Mouse (Mus musculus): ENCODE results near the gene Hcfc1r1. TPM values are rescaled to one million over a fixed set of nuclear protein-coding genes. Genes with fewer than 3 reads are reported as not detected.

The Hcfc1r1 gene
- total and polyA plus RNA-seq, 3 experiments = 172 to 575 (median 215) TPM

DNA sequence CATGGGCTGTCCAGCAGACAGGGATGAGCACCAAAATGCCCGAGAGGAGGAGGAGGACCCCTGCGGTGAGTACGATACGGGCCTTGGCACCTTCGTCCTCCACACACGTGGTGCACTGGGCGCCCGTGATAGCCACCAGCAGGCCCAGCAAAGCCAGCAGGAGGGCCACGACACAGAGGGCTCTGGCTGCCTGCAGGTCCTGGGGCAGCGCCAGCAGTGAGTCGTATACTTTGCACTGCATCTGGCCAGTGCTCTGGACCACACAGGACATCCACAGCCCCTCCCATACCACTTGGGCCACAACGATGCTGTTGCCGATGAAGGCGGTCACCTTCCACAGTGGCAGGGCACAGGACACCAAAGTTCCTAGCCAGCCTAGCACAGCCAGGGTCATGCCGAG is 9.8 kb downstream of the Hcfc1r1 start:
- Histone ChIP-seq H3K4me3 (no peak overlapping the region), H3K27me3 (ENCODE audit: control insufficient read depth, insufficient read depth, low read length) (peaks cover 9% of the 10 kb centered on the region), H3K36me3 (ENCODE audit: control insufficient read depth, insufficient read depth, low read length) (no peaks in the 10 kb centered on the region), H3K4me1 (ENCODE audit: control insufficient read depth, insufficient read depth, low read length) (no peaks in the 10 kb centered on the region), H3K27ac (no peak overlapping the region), H3K9ac (ENCODE audit: low read depth, low read length) (no peak overlapping the region), H3K79me2 (replicated peaks; ENCODE audit: control insufficient read depth, insufficient read depth, low read length) (no peaks in the 10 kb centered on the region)
- 23% methylated on average over 15 of the region's 15 CpGs for WGBS
- no peak for DNase-seq
- no peak for TF ChIP-seq EP300 (IDR thresholded peaks at IDR 0.05; ENCODE audit: insufficient read depth, low read depth, low read length)
- no peak for TF ChIP-seq POLR2A (IDR thresholded peaks at IDR 0.05; ENCODE audit: insufficient read depth, low read depth, low read length)
- no peak for TF ChIP-seq CTCF (IDR thresholded peaks at IDR 0.05)
- intact Hi-C loops (cut with DNase I) = no loop called here

DNA sequence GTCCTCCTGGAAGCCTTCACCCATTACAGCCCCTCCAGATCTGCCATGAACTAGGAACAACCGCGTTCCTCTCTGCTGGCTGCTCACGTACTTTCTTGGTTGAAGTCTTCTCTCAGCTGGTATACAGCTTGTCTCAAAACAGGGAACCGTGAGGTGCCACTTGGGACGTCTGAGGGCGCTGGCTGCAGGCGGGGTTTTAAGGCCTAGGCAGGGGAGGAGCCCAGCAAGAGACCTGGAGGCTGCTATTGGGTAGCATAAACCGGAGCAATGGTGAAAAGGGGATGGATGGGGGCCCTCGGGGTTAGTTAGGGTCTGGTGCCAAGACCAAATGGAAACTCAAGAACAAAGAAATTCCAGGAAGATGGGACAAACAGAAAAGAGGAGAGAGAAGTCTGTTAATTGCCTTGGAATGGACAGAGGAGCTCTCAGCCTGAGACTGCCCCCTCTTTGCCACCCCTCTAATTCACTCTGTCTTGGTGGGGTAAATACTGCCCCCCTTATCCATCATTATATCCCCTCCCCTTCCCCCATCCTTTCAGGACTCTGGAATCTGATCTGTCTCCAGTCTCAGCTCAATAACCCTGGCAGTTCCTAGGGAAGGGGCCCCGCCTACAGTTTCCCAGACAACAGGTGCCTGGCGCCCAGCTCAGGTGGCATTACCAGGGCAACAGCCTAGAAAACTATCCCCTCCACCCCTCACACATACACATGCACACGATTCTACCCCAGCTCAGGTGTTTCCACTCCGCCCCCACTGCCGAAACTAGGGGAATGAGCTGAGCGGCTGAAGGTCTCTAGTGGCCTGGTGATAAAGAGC is 10.7 kb downstream of the Hcfc1r1 start, which contains the start of gene Cldn9:
TSS of gene Cldn9 (minus strand) at position 171 of the 817 bp plus-strand sequence.
- Histone ChIP-seq H3K4me1 (ENCODE audit: control insufficient read depth, insufficient read depth, low read length) (no peaks in the 10 kb centered on the region), H3K79me2 (replicated peaks; ENCODE audit: control insufficient read depth, insufficient read depth, low read length) (no peaks in the 10 kb centered on the region), H3K27me3 (ENCODE audit: control insufficient read depth, insufficient read depth, low read length) (peaks cover 9% of the 10 kb centered on the region), H3K4me3 (no peak within 1 kb of the TSS), H3K27ac (no peak within 1 kb of the TSS), H3K9ac (ENCODE audit: low read depth, low read length) (no peak within 1 kb of the TSS), H3K36me3 (ENCODE audit: control insufficient read depth, insufficient read depth, low read length) (no peaks in the 10 kb centered on the region)
- 45% methylated on average over 15 of the region's 15 CpGs for WGBS
- TF ChIP-seq POLR2A (IDR thresholded peaks at IDR 0.05; ENCODE audit: insufficient read depth, low read depth, low read length) = no peak
- intact Hi-C loops (cut with DNase I) = no loop called here
- DNase-seq = no peak

DNA sequence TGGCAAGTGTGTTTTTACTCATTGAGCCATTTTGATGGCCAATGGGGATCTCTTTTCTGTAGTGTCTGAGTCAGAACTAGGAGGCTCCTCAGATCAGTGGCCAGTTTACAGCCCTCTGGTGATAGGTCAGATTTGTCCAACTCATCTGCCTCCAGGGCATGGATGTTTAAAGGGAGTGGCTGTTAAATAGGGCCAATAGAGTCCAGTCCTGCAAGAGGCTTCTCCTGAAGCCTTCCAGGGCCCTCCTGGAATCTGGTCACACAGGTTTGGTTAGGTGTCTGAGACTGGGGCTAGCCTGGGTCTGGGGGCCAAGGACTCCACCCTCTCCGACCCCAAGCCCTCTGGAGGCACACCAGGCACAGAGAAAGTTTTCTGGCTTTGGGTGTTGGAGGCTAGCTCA is 21.1 kb downstream of the Hcfc1r1 start:
- WGBS = 82% methylated on average over 1 of the region's 1 CpGs
- no peaks in the 10 kb centered on the region for H3K27me3 ChIP-seq (ENCODE audit: control insufficient read depth, insufficient read depth, low read length)
- H3K4me3 ChIP-seq = no peak overlapping the region
- H3K4me1 ChIP-seq (ENCODE audit: control insufficient read depth, insufficient read depth, low read length) = no peaks in the 10 kb centered on the region
- H3K36me3 ChIP-seq (ENCODE audit: control insufficient read depth, insufficient read depth, low read length) = no peaks in the 10 kb centered on the region
- H3K9ac ChIP-seq (ENCODE audit: low read depth, low read length) = no peak overlapping the region
- TF ChIP-seq POLR2A (IDR thresholded peaks at IDR 0.05; ENCODE audit: insufficient read depth, low read depth, low read length) = no peak
- no peak for TF ChIP-seq CTCF (IDR thresholded peaks at IDR 0.05)
- TF ChIP-seq EP300 (IDR thresholded peaks at IDR 0.05; ENCODE audit: insufficient read depth, low read depth, low read length) = no peak
- no peak overlapping the region for H3K27ac ChIP-seq
- no peak for DNase-seq
- intact Hi-C loops (cut with DNase I) = no loop called here
- H3K79me2 ChIP-seq (replicated peaks; ENCODE audit: control insufficient read depth, insufficient read depth, low read length) = no peaks in the 10 kb centered on the region

DNA sequence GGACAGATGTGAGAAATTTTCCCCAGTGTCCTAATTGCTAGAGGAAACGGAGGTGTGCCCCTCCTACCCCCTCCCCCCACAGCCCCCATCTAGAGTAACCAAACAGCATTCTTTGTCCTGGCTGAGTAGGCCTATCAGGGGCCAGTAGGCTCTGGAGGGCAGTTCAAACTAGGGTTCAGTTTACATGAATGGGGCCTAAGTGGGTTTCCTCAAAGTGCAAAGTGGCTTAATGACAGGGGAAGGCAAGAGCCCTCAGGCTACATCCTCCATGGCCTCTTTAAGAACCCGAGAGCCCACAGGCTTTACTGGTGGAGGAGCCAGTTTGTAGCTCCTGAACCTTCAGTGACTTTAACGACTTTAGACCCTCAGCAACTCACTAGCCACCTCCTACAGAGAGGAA is 22.4 kb downstream of the Hcfc1r1 start:
- Histone ChIP-seq H3K4me1 (ENCODE audit: control insufficient read depth, insufficient read depth, low read length) (peaks cover 2% of the 10 kb centered on the region; the same call in 1 of the 2 replicates), H3K4me3 (no peak overlapping the region), H3K9ac (ENCODE audit: low read depth, low read length) (no peak overlapping the region), H3K79me2 (replicated peaks; ENCODE audit: control insufficient read depth, insufficient read depth, low read length) (no peaks in the 10 kb centered on the region), H3K36me3 (ENCODE audit: control insufficient read depth, insufficient read depth, low read length) (no peaks in the 10 kb centered on the region), H3K27me3 (ENCODE audit: control insufficient read depth, insufficient read depth, low read length) (no peaks in the 10 kb centered on the region), H3K27ac (no peak overlapping the region)
- no peak for DNase-seq
- intact Hi-C loops (cut with DNase I) = no loop called here
- TF ChIP-seq CTCF (IDR thresholded peaks at IDR 0.05) = no peak
- no peak for TF ChIP-seq POLR2A (IDR thresholded peaks at IDR 0.05; ENCODE audit: insufficient read depth, low read depth, low read length)
- TF ChIP-seq EP300 (IDR thresholded peaks at IDR 0.05; ENCODE audit: insufficient read depth, low read depth, low read length) = no peak
- 67% methylated on average over 3 of the region's 3 CpGs for WGBS

DNA sequence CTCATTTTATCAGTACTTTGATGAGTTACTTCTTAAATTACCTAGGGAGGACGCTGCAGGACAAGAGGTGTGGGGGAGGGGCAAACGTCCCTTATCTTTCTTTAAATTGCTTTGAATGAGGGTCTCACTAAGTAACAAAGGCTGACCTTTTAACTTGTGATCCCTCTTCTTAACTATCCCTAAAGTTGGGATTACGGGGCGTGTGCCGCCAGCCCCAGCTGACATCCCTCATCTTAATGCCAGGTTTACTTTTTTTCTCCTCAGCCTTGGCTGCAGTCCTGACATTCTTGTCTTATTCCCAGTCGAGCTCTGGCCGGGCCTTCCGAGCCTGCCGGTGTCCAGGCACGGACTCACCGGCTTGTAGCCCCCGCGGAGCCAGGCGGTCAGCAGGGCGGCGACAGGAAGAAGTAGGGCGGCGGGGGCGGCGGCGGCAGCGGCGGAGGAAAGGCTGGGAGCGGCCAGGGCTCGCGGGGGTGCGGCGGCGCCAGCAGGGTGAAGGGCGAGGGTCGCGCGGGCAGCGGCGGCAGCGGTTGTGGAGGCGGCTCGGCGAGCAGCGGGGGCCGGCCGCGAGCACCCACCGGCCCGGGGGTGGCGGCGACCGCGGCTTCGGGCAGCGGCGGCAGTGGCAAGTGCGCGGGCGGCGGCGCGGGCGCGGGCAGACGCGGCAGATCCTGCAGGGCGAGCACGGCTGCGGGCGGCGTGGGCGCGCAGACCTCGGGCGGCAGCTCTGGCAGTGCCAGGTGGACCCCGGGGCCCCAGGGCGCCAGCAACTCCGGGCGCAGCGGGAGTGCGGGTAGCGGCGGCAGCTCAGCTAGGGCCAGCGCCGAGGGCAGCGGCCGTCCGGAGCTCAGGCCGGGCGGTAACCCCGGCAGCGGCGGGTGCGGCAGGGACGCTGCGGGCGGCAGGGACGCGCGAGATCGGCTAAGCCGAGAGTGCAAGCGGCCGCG is 26.0 kb downstream of the Hcfc1r1 start:
- 2% methylated on average over 92 of the region's 101 CpGs for WGBS
- Histone ChIP-seq H3K79me2 (replicated peaks; ENCODE audit: control insufficient read depth, insufficient read depth, low read length) (no peaks in the 10 kb centered on the region), H3K4me3 (peak overlapping the region; percentile 63), H3K27me3 (ENCODE audit: control insufficient read depth, insufficient read depth, low read length) (no peaks in the 10 kb centered on the region), H3K4me1 (ENCODE audit: control insufficient read depth, insufficient read depth, low read length) (peaks cover 2% of the 10 kb centered on the region; the same call in 1 of the 2 replicates), H3K36me3 (ENCODE audit: control insufficient read depth, insufficient read depth, low read length) (no peaks in the 10 kb centered on the region), H3K9ac (ENCODE audit: low read depth, low read length) (peak overlapping the region; percentile 76), H3K27ac (peak overlapping the region; percentile 72)
- no peak for TF ChIP-seq EP300 (IDR thresholded peaks at IDR 0.05; ENCODE audit: insufficient read depth, low read depth, low read length)
- TF ChIP-seq CTCF (IDR thresholded peaks at IDR 0.05) = peak; percentile 37
- TF ChIP-seq POLR2A (IDR thresholded peaks at IDR 0.05; ENCODE audit: insufficient read depth, low read depth, low read length) = no peak
- intact Hi-C loops (cut with DNase I) = no loop called here
- DNase-seq = peak; percentile 75 to 78

All from heart, adult 2 months (tissue).